9 mouse cellular contexts compared by ENCODE assay signal in the genomic region with DNA sequence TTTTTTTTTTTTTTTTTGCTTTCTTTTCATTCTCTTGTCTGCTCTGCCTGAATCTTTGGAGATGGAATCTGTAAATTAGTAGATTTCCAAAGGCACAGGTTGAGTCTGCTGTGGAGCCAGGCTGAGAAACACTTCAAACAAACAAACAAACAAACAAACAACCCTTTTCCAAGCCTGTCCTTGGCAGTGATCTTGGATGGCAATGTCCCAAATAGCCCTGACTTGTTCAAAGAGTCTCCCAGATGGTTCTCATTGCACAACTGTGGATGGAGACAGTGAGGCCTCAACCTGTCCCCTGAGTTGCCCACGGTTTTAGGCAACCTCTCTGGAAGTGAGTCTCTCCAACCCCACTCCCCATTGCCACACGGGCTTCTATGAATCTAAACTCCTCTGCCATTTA. TPM values are rescaled to one million over a fixed set of nuclear protein-coding genes. Genes with fewer than 3 reads are reported as not detected.
DNase-seq lines count a peak whose midpoint lies in the region; ATAC-seq and TF ChIP-seq lines count a peak whose summit lies in the region.
"Had no signal": no experiment of that assay in that cellular context is flagged by ENCODE, and none has a peak within 500 bp of the region (broad histone marks: within the 10 kb centered on the region; RNA-seq: fewer than 3 reads in every experiment).

No protein-coding gene starts in this region.

- H3K9me3 ChIP-seq in embryonic facial prominence, embryonic 10.5 days: peaks cover 25% of the 10 kb centered on the region
- H3K9me3 ChIP-seq in hindbrain, embryonic 13.5 days: no peaks in the 10 kb centered on the region
- H3K9me3 ChIP-seq in midbrain, postnatal 0 days (ENCODE audit: low read length): no peaks in the 10 kb centered on the region
- H3K9me3 ChIP-seq: limb, embryonic 15.5 days had no signal

- H3K27me3 ChIP-seq in embryonic facial prominence, embryonic 10.5 days (replicated peaks; ENCODE audit: low read depth, poor library complexity, severe bottlenecking): no peaks in the 10 kb centered on the region
- H3K27me3 ChIP-seq in hindbrain, embryonic 13.5 days: no peaks in the 10 kb centered on the region
- H3K27me3 ChIP-seq in midbrain, postnatal 0 days (ENCODE audit: insufficient read depth, low read length): no peaks in the 10 kb centered on the region
- H3K27me3 ChIP-seq: limb, embryonic 15.5 days had no signal

- H3K4me2 ChIP-seq in hindbrain, embryonic 13.5 days: peak overlapping the region; percentile 71
- H3K4me2 ChIP-seq in midbrain, postnatal 0 days (ENCODE audit: low read depth, low read length, poor library complexity, severe bottlenecking): peak overlapping the region; percentile 88
- H3K4me2 ChIP-seq: limb, embryonic 15.5 days had no signal

- TF ChIP-seq CTCF in midbrain, postnatal 0 days (IDR thresholded peaks at IDR 0.05): no peak

- no peak for ATAC-seq in hindbrain, embryonic 13.5 days (ENCODE audit: low FRiP score)
- ATAC-seq in midbrain, postnatal 0 days (ENCODE audit: low FRiP score): no peak
- ATAC-seq in activated CD4-positive, CD25-positive, alpha-beta regulatory T cell, adult 4 months: no peak

- H3K9ac ChIP-seq in hindbrain, embryonic 13.5 days: peak overlapping the region; percentile 100; the same call in 1 of the 2 replicates
- H3K9ac ChIP-seq in midbrain, postnatal 0 days (replicated peaks; ENCODE audit: low read length, poor library complexity, severe bottlenecking): no peak overlapping the region
- H3K9ac ChIP-seq: limb, embryonic 15.5 days had no signal

- peaks cover 62% of the 10 kb centered on the region for H3K36me3 ChIP-seq in embryonic facial prominence, embryonic 10.5 days (replicated peaks)
- peaks cover 38% of the 10 kb centered on the region for H3K36me3 ChIP-seq in hindbrain, embryonic 13.5 days
- no peaks in the 10 kb centered on the region for H3K36me3 ChIP-seq in midbrain, postnatal 0 days (ENCODE audit: insufficient read depth, low read length)

- peaks cover 44% of the 10 kb centered on the region for H3K4me1 ChIP-seq in embryonic facial prominence, embryonic 10.5 days
- peaks cover 36% of the 10 kb centered on the region for H3K4me1 ChIP-seq in hindbrain, embryonic 13.5 days (replicated peaks)
- peaks cover 16% of the 10 kb centered on the region for H3K4me1 ChIP-seq in midbrain, postnatal 0 days (ENCODE audit: insufficient read depth, low read length)

- DNase-seq in layer of hippocampus, postnatal 10 days (ENCODE audit: low spot score in 2 of 2): peak; percentile 26 to 38
- DNase-seq in layer of hippocampus, postnatal 36 days: no peak
- DNase-seq in embryonic facial prominence, embryonic 10.5 days (ENCODE audit: low spot score): no peak
- DNase-seq in midbrain, postnatal 0 days (ENCODE audit: low spot score): peak; percentile 43
- no peak for DNase-seq in adrenal gland, postnatal 4 days (ENCODE audit: low spot score in 2 of 2)

- no peak overlapping the region for H3K27ac ChIP-seq in embryonic facial prominence, embryonic 10.5 days (replicated peaks)
- H3K27ac ChIP-seq in hindbrain, embryonic 13.5 days: no peak overlapping the region
- no peak overlapping the region for H3K27ac ChIP-seq in midbrain, postnatal 0 days (ENCODE audit: low read depth, low read length)
- H3K27ac ChIP-seq: kidney, postnatal 0 days; limb, embryonic 15.5 days had no signal

- H3K4me3 ChIP-seq in embryonic facial prominence, embryonic 10.5 days: peak overlapping the region; percentile 90; the same call in 1 of the 2 replicates
- peak overlapping the region; percentile 87 for H3K4me3 ChIP-seq in hindbrain, embryonic 13.5 days
- peak overlapping the region; percentile 82; the same call in 1 of the 2 replicates for H3K4me3 ChIP-seq in midbrain, postnatal 0 days (ENCODE audit: low read depth, low read length)
- H3K4me3 ChIP-seq: limb, embryonic 15.5 days had no signal

- 86% methylated on average over 2 of the region's 2 CpGs for WGBS in embryonic facial prominence, embryonic 10.5 days
- 87% methylated on average over 2 of the region's 2 CpGs for WGBS in hindbrain, embryonic 13.5 days
- 82% methylated on average over 2 of the region's 2 CpGs for WGBS in midbrain, postnatal 0 days

RNA-seq across cellular contexts. Expression of gene Slc38a1, which starts 4.1 kb away (rescaled TPM):
- total RNA-seq in layer of hippocampus, postnatal 10 days (2021): 10 to 100 TPM; 76.7 to 78.8 TPM
- 10 to 100 TPM; 78.3 to 79.3 TPM for total RNA-seq in layer of hippocampus, postnatal 36 days (2021)
- polyA plus RNA-seq in embryonic facial prominence, embryonic 10.5 days (2016; fragmentation: Nextera tagmentation; extraction: Ambion mirVana): 120 and 124 TPM in 2 replicates
- polyA plus RNA-seq in hindbrain, embryonic 13.5 days (2015; fragmentation: Nextera tagmentation; extraction: Ambion mirVana): 154 and 158 TPM in 2 replicates
- 75.2 and 90.4 TPM in 2 replicates for total RNA-seq in midbrain, postnatal 0 days (2014; rRNA removed)
- polyA plus RNA-seq in midbrain, postnatal 0 days (2015; fragmentation: Nextera tagmentation; extraction: Ambion mirVana): 76.1 and 91.2 TPM in 2 replicates
- total RNA-seq in adrenal gland, postnatal 4 days (2021): 10 to 100 TPM; 58.0 to 64.5 TPM
- 10 to 100 TPM; 55.8 to 63.4 TPM for polyA plus RNA-seq in activated CD4-positive, CD25-positive, alpha-beta regulatory T cell, adult 4 months (2017; shearing (Covaris generic))

Comparison
In these comparisons a context has a peak if more than half of its experiments do, and no peak if none do; other contexts are left out.
1. DNase-seq: peak in layer of hippocampus, postnatal 10 days (2 of 2) and midbrain, postnatal 0 days (single experiment); none in layer of hippocampus, postnatal 36 days (0 of 2), embryonic facial prominence, embryonic 10.5 days (single experiment) and adrenal gland, postnatal 4 days (0 of 2).
2. Peak in every context shown above with its lines, with median percentiles within 50 percentile points of each other: H3K4me3 ChIP-seq.